Mouse (Mus musculus): ENCODE measurements at regions not wholly inside any gene's neighbourhood (a gene's known extent, or its start where the extent isn't known, plus 50 kb on each side); places are given as distances from the start of the nearest gene placed in this dataset.

DNA sequence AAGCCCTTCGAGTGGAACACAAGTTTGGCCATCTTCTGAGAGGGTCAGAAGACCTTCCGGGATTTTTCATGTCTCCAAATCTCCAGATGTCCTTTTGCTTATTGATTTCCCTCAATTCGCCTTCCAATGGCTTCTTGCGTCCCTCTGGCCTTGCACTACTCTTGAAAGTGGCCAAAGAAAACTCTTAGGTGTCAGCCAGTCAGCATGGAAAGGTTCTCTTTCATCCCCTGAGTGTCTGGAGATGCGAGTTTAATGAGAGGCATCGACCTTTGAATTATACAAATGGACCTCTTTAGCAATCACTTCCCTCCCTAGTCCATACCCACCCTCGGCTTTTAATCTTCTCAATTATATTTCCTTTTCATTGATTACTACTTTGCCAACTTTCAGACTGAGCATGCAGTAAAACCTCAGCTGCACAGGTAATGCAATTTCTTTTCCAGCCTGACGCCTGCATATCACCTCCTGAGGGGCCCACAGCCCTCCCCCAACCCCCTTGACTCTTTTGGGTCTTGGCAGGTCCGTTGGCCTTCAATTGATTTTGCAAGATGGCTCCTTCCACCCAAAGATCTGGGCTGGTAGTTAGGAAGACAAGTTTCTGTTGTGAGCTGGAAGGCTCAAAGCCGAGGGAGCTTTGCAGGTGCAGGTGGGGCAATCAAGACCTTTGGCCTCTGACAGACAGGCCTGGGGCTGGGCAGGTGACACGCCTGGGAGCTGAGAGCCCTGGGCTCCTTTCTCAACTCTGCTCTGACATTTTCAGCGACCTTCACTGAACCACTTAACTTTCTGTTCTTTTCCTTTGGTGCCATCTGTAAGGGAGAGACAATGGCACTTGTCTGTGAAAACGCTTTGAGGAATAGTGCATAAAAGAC, 461.8 kb downstream of the Ccdc171 start:
- DNase-seq: no peak

DNA sequence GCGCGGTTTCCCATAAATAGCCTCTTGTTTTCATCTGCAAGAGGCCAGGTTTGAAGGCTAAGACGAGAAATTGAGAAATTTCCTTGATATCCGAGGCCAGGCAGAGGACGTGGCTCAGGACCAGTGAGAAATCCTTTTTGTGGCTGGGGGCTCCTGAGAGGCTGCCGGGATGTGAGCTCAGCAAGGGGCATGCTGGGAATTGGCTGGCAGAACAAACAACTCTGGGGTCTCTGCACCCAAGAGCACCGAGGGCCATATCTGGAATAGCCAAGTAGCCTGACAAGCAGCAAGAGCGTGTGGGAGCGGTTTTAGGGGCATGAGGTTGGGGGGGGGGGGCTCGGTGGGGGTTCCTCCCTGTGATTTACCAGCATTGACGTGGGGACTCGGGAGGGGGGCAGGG, 462.5 kb downstream of the Ccdc171 start:
- DNase-seq: no peak

DNA sequence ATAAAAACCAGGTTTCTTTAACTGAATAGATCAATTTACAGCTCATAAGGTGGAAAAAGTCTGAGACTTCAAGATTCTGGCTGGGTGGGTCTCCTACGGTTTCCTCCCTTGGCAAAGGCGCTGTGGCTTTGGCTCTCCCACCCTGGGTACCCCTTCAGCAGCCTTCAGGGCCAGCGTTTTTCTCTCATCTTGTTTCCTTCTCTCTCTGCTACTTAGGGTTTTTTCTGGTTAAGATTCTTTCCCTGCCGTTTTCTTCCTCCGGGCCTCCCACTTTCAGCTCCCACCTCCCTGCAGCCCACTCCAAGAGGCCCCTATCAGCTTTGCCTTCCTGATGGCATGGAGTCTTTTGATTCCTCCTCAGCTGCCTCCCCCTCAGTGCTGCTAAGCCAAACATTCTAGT, 463.0 kb downstream of the Ccdc171 start:
- DNase-seq: no peak

DNA sequence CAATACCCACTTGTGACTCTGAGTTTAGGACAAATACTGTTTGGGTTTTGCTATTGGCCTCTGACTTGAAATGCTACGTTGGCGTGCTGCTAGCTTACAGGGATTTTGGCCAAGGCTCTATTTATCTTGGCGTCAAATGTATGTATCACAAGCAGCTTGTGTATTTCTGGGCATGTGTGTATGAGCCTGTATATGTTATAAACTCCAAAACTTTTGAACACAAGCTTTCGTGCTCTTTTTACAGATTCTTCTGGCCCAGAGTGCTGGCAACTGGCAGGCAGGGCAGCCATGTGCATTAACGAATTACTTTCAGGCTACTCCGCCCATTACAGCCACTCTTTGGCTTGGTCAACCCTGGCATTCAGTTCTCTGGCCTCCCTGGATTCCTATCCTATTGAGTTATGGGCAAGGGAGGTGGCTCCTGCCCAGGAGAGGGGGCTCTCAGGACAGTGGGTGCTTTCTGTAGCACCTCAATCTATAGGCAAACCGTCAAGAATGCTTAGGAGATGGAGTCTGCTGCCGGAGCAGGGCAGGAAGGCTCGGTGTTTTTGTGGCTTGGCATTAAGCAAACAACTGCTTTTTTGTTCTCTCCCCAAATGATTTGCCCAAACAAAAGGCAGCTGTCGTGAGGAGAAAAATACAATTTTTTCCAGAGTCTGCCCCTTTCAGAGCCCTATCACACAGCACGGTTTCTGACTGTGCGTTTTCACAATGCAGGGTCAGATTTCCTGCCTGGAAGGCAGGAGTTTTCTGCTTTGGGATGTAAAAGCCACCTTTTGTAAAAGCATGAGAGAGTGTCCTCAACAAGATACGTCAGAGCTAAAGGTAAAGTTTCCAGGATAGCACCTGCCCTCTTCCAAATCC, 465.0 kb downstream of the Ccdc171 start:
- no peak for DNase-seq

DNA sequence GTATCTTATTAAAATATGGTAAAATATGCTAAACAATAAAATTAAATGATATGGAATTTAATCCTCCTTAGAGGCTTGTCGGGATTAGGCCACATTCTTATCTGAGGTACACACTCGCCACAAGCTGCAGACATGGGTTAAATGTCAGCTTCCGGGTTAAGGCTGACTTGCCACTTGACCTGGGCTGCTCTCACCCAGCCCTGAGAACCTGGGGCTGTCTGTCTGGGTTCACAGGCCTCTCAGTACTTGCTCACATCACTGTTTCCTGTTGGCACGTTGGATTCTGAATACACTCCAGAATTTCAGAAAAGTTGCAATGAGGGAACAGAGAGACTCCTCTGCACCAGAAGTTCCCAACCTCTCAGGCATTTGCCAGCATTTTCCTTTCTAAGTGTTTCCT, 465.9 kb downstream of the Ccdc171 start:
- no peak for DNase-seq

DNA sequence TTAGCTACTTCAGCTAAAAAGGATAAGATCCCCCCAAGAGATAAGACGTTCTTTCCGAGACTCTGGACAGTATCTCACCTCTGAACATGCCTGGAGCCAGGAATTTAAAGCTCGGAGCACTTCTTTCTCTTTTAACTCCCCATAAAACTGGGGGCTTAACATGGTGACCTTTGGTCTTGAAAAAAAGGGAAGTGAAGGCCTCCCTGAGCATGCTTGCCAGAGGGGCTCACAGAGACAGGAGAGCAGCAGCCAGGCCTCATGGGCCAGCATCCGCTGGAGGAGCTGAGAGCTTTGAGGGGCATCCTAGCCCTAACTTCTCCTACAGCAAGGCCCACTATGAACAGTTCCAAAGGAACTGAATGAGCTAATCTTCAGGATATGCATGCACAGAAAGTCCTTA, 471.7 kb downstream of the Ccdc171 start:
- no peak for DNase-seq

DNA sequence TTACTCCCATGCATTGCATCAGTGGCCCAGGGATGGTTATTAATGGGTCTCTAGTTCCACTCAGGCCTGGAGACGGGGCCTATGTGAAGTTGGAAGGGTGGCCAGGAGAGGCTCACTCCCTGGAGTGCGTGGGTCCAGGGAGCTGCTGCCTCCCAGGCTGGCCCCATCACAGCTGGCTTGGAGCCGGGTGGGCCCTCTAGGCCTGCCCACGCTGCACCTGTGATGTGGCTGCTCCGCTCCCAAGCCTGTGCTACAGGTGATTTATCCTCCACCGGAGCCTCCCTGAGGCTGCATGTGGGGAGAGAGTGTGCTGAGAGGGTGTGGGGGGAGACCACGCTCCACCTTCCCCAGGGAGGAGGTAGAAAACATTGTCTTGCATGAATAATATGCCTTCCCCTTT, 476.3 kb downstream of the Ccdc171 start:
- DNase-seq: no peak

DNA sequence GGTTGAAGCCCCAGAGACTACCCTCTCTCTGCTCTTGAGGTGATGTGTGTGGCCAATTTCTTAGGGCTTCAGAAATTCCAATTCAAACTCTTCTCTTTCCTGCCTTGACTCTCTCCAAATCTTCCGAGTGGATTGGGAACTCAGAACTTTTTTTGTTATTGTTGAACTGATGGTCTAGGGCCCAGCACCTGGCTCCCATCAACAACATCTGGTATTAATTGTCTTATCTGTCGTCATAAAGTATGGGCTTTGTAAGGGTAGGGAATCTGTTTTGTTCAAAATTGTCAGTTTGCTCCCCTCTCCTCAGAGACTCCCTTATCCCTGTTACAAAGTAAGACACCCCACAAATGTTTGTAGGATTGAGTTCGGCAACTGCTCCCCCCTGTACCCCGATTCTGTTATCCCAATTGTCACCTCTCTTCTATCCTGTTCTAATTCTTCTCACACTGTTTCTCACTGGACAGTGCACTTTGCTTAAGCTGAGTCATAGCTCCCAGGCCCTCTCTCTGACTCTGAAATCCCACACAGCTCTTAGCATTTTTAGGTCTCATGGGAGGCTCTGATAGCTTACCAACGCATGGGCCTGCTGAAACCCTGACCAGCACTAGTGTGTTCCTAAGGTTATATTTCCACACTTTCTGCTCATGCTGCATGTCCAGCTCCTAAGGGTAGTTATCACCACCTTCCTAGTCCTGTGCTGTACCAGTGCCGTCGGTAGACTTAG, 478.9 kb downstream of the Ccdc171 start:
- no peak for DNase-seq

DNA sequence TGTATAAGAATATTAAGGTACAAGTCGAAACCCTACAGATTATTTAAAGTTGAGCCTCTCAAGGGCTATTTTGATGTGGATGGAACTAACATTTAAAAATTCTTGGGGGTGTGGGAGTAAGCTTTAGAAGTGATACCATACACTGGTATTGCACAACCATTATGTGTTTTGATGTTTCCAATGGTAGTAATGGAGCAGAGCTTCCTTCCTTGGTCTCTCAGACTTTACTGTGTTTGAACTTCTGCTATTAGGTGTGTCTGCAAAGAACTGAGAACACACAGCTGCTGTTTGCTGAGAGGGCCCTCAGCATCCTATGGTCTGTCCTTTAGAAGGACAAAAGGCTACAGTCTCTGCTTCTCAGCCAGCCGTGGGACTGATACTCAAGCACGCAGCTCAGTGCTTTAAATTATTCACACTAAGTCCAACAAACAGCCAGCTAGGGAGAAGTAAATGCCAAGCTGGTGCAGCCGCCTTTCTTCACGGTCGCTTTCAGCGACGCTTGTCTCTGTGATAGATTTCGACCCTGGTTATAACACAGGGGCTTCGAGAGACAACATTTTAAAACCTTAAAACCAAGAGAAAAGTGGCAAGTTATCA, 479.5 kb downstream of the Ccdc171 start:
- no peak for DNase-seq

DNA sequence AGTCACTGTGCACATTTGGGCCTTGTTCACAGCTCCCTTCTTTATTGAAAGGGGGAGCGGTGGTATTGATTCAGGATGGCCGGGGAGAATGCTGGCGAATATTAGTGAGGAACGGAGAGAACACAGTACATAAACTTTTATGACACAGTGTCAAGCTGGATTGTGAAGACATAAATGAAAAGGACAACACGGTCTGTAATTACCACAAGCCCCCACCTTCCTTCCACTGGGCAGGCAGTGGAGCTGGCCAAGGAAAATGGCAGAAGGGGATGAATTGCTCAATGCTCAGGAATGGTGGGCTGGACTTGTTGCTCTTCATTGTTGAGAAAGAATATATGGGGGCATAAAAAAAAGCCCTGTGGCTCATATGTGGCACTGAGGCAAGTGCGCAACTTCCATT, 486.6 kb downstream of the Ccdc171 start:
- DNase-seq: no peak

DNA sequence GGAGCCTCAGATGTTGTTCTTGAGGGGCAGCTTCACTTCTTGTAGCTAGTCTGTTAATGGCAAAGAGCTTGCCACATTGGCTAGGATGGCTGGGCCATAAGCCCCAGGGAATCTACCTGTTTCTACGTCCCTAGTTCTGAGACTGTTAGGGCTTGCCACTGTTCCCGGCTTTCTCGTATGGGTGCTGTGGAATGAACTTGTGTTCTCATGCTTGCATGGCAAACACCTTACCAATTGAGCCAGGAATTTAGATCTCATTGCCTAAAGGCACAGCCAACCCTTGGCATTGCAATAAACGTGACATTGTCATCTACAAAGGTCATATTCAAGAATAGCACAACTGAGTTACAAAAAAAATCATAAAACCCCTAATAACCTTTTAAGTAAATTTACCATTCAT, 489.8 kb downstream of the Ccdc171 start:
- no peak for DNase-seq

DNA sequence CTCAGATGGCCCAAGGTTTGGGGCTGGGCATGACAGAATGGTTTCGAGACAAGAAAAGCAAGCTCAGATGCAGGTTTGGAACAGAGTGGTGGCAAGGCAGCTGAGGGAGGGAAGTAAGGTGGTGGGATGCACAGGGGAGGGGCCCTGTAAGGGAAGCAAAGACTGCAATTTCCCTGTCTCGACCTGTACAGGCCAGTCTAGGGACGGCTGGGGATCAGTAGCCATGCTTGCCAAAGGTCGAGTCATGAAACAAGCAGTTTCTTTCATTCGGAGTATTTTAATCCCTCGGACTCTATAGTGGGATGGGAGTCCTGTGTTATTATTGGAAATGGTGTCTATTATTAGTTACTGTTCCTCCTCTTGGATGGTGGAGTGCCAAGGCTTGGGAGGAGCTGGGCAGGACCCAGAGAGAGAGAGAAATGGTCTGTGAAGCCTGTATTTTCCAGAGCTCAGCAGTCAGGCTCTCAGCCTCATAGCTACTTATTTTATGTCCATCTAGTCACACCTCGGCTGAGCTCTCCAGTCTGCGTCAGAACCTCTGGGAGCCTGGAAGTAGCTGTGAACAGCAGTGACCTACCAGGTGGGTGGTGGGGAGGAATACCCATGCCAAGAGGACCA, 490.3 kb downstream of the Ccdc171 start:
- DNase-seq: no peak

DNA sequence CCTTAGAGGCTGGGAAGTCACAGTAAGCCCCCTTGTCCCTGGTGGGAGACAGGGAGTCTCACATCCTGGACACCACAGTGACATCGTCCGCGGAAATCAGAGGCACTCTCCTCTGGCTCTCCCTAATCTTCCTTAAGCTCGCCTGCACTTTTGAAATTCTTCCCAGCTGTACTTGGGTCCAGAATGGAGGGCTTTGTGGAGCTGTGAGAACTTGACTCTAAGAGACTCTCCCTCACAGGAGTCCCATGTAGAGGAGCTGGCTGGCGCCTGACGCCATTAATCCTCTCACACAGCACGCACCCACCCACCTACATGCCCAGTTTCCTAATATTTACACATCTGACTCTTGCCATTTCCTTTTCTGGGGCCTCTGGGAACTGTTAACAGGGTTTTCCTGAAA, 492.8 kb downstream of the Ccdc171 start:
- no peak for DNase-seq

DNA sequence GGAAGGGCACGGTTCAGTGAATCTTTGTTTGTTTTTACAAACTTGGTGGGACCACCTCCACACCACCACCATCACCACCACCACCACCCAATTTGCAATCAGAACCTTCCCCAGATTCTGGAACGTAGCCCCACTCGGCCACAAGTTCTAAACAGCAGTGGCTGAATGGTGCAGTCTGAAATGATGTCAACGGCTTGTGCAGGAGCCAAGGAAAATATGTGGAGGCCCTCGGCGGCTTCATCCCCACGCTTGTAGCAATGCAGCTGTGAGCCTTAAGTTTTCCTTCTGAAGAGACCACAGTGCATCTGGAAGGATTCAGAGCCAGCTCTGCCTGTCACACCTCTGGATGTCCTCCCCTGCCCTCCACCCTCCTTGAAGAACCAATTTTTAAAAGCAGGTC, 493.4 kb downstream of the Ccdc171 start:
- DNase-seq: peak; percentile 43

DNA sequence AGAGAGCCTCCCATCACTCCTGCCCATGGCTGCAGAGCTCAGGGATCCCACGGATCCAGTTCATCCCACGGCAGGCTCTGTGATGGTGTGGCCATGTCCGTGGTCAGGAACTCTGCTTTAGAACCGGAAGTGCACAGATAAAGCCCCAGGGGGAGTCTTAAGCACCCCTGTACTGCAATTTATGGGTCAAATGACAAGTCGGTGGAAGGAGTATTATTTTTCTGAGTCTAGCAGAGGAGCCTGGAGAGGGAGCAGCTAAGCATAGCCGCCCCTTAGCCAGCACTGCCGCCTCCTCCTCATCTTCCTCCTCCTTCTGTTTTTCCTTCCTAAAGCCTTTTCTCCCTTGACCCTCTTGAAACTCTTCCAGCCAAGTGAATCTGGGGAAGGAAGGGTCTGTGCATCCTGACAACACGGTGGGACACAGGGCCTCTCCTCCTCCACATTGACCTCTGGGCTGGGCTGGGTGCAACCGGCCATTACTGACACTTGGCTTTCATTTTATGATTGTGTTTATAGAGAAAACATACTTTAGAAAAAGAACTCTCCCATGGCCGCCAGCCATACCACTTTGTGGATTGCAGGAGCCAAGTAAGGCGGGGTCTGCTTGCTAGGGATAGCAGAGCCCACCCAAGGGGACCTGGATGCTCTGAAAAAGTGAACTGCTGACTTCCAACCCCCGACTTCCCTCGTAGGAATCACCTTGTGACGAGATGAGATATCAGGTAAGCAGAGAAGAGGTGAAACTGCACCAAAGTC, 494.3 kb downstream of the Ccdc171 start:
- DNase-seq: peak; percentile 14

DNA sequence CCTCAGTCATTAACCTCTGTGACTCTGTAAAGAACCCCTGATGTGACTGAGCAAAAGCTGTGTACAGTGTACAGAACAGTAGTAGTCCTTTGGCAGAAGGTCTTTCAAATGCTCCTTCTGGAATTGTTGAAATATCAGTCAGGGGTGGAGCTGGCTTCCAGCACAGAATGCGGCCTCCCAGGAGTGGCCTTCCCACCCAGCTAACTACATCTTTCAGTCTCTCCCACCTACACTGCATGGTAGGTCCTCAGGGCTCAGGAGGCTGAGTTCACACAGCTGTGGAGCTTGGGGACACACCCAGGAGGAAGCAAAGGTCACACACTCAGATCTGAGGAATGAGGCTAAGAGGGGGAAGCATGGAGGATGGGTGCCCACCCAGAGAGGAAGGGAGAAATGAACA, 495.3 kb downstream of the Ccdc171 start:
- no peak for DNase-seq

DNA sequence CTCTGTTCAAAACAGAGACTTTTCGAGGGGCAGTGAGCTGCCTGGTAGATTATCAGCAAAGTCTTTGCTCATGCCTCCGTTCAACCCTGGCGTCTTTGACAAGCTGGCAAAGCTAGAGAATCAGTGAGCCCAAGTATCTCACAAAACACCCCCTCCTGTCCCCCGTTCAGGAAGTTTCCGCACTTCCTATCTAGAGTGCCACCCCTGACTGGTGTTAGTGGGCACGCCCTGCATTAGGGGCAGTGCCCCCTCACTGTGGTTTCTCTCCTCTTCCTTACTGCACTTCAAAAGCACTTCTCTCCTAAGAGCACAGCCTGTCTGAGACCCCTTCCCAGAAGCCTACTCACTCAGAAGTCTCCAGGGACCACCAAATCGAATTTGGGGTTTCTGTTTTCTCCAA, 497.0 kb downstream of the Ccdc171 start:
- DNase-seq: no peak

DNA sequence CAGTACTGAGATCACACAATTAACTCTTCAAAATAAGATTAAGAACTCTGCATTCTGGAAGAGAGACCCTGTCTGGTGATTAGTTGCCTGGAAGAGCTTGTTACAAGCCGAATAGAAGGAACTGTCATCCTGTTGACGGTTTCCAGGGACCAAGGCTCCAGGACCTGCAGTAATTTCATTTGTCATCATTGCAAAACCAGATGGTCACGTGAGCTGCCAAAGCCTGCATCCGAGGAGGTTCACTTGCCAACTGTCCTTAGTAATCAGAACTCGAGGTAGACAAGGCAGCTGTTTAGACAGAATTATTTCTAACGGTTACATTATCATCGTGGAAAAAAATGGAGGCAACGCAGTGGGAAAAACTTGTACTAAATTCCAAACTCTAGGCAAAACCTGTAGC, 500.8 kb downstream of the Ccdc171 start:
- no peak for DNase-seq

DNA sequence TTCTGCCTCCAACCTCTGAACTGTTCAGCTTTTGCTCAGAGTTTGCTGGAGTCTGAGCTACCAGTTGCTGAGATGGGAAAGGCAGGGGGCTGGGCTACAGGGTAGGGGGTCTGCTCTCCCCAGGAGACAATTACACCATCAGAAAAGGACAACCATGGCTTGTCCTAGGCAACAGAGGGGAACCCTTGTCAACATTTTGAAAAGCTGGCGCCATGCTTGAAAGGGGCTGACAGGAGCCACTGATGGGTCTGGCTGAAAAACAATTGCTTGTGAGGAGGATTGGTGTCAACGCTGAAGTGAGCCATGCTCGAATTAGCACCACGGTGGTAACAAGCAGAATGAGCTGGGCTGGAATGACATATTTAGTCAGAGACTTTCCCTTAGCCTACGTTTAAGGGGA, 502.8 kb downstream of the Ccdc171 start:
- DNase-seq: no peak

DNA sequence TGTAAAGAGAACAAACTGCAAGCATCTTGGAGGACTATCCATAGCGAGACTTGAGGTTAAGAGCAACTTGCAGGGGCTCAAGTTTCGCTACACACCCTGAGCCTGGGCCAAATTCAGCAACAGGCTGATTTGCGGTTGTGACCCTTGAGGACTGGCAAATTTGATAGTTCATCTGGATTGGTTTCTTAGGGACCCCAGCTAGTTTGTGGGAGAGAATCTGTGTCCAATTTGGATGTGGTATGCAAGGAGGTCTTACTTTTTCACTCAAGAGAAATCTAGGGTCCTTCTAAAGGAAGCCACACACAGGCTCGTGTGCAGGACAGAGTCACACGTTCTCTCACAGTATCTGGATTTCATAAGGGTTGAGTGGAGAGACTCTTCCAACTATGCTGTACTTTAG, 505.6 kb downstream of the Ccdc171 start:
- no peak for DNase-seq

DNA sequence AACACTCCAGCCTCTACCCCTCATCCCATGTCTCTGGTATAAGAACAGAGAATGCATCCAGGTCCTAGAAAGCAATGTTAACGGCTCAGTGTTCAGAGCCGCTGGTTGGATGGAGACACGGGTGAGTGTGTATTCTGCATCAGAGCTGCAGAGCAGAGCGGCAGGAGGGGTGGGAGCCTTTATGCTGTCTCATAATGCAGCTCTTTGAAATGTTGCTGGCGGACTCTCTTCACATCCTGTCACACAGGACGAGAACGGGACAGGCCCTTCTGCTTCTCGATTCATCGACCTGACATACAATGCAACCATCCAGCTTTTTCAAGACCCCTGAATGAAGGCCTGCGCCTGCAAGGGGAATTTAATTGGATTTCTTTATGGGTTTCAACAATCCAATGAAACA, 507.2 kb downstream of the Ccdc171 start:
- no peak for DNase-seq

DNA sequence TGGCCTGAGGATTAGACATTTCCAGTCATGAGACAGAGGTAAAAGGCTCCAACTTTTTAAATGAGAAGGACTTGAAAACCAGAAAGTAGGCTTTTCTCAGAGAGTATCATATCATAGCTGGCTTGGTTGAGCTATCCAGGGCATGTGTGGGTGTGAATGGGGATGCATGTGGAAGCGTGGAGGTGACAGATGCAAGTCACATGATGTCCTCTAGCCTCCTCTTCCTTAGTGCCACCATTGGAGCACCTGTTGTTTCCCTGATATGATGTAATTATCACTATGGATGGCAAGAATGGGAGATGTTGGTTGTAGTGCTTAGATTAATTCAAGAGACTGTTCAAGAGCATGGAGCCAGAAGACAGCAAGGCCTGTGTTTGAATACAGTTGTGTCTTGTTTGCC, 510.0 kb downstream of the Ccdc171 start:
- DNase-seq: no peak

Measured in kidney, postnatal 14 days (tissue).